Mouse (Mus musculus) heart, embryonic 14.5 days (tissue): ENCODE measurements around the gene Tesk1. TPM values are rescaled to one million over a fixed set of nuclear protein-coding genes. Genes with fewer than 3 reads are reported as not detected.

Experiments used
- ATAC-seq: fragments of 200-750 bp; cut with Nextera tagmentation; 2 replicates; pipeline ENCODE4 v1.8.0; 2017; ENCODE audit warnings: low read depth, moderate TSS enrichment; ENCODE audit not compliant: insufficient number of reproducible peaks, insufficient read depth, low FRiP score
- H3K27ac ChIP-seq, 2 experiments: fragments of 200-500 bp in 1 of 2; fragments of 300-500 bp in 1 of 2; sonication (generic) in 1 of 2; replicated peaks in 1 of 2; 2 replicates each; pipeline ENCODE4 v1.5.1; 2012 to 2014; ENCODE audit warnings: low read depth in 2 of 2, low read length in 2 of 2, control low read depth in 1 of 2, mild to moderate bottlenecking in 1 of 2, mixed read lengths in 1 of 2; ENCODE audit not compliant: control insufficient read depth in 1 of 2, insufficient read depth in 1 of 2
- H3K27me3 ChIP-seq: fragments of 300-500 bp; sonication (generic); 2 replicates; pipeline ENCODE4 v1.6.1; 2014; ENCODE audit warnings: mild to moderate bottlenecking, low read length, control low read depth; ENCODE audit not compliant: control insufficient read depth, insufficient read depth
- H3K36me3 ChIP-seq: fragments of 300-500 bp; sonication (generic); 2 replicates; pipeline ENCODE4 v1.6.1; 2014; ENCODE audit warnings: mild to moderate bottlenecking, control low read depth, low read length, mixed read lengths; ENCODE audit not compliant: control insufficient read depth, insufficient read depth
- H3K4me1 ChIP-seq, 2 experiments: fragments of 200-500 bp in 1 of 2; fragments of 300-500 bp in 1 of 2; sonication (generic) in 1 of 2; 2 replicates each; pipeline ENCODE4 v1.6.1; 2012 to 2014; ENCODE audit warnings: low read length in 2 of 2, control low read depth in 1 of 2, mixed read lengths in 1 of 2; ENCODE audit not compliant: control insufficient read depth in 2 of 2, insufficient read depth in 2 of 2
- H3K4me2 ChIP-seq: fragments of 300-500 bp; sonication (generic); 2 replicates; pipeline ENCODE4 v1.6.1; 2014; ENCODE audit warnings: mild to moderate bottlenecking, low read length
- H3K4me3 ChIP-seq, 2 experiments: fragments of 200-500 bp in 1 of 2; fragments of 300-500 bp in 1 of 2; sonication (generic) in 1 of 2; 2 replicates each; pipeline ENCODE4 v1.5.1; 2012 to 2014; ENCODE audit warnings: low read length in 2 of 2, mild to moderate bottlenecking in 2 of 2, control low read depth in 1 of 2, low read depth in 1 of 2, moderate library complexity in 1 of 2; ENCODE audit not compliant: control insufficient read depth in 1 of 2, insufficient read depth in 1 of 2
- H3K9ac ChIP-seq: fragments of 300-500 bp; sonication (generic); 2 replicates; pipeline ENCODE4 v1.6.1; 2014; ENCODE audit warnings: mild to moderate bottlenecking, low read length
- H3K9me3 ChIP-seq: fragments of 300-500 bp; sonication (generic); 2 replicates; pipeline ENCODE4 v1.6.1; 2016; ENCODE audit warnings: low read length, control low read depth; ENCODE audit not compliant: control insufficient read depth
- WGBS: fragments of 180-500 bp; shearing (Covaris S2); extraction: QIAGEN DNeasy Blood & Tissue Kit; methylation state at CpG from one replicate; pipeline ENCODE4 v1.1.7; 2014; 5-methylcytosine and 5-hydroxymethylcytosine counted together
- polyA plus RNA-seq: library from polyadenylated mRNA; unstranded; fragments of >200 nt; fragmentation: Nextera tagmentation; extraction: Ambion mirVana; gene quantifications from 2 replicates; pipeline ENCODE4 v1.2.1, GENCODE M21; 2014

Gene Tesk1
- polyA plus RNA-seq, 1 experiment from 2014 or later = 9.4 TPM

- no peaks in the 10 kb centered on the region for H3K27me3 ChIP-seq
- under 1% methylated on average over 27 of the region's 28 CpGs for WGBS
- ATAC-seq = 0 out of 2 replicates have a peak, but pooled peaks have one; percentile 4
- H3K4me2 ChIP-seq = peak overlapping the region; percentile 87
- peak overlapping the region in 1 of 2 experiments; percentile 95; a peak in 2 of 4 replicates for H3K27ac ChIP-seq
- H3K4me1 ChIP-seq = peaks cover 5 to 10% of the 10 kb centered on the region in 2 experiments; a peak in 3 of 4 replicates
- H3K9me3 ChIP-seq = no peaks in the 10 kb centered on the region
- H3K36me3 ChIP-seq = peaks cover 37% of the 10 kb centered on the region
- H3K9ac ChIP-seq = peak overlapping the region; percentile 95
- H3K4me3 ChIP-seq = peak overlapping the region; percentile 91 to 94
Observed at GRCm38 (mm10) chr4:43443511-43443910, 1.8 kb downstream of the Tesk1 start.

GRCm38 (mm10) chr4:43447251-43447650, 5.5 kb downstream of the Tesk1 start:
- 93% methylated on average over 13 of the region's 13 CpGs for WGBS
- no peak overlapping the region for H3K9ac ChIP-seq

GRCm38 (mm10) chr4:43448554-43448953, 6.8 kb downstream of the Tesk1 start:
- H3K9me3 ChIP-seq = no peaks in the 10 kb centered on the region
- peaks cover 8 to 15% of the 10 kb centered on the region in 2 experiments; a peak in 3 of 4 replicates for H3K4me1 ChIP-seq
- 91% methylated on average over 3 of the region's 3 CpGs for WGBS
- peaks cover 37% of the 10 kb centered on the region for H3K36me3 ChIP-seq
- peaks cover 23% of the 10 kb centered on the region for H3K27me3 ChIP-seq
- no peak for ATAC-seq
- no peak overlapping the region for H3K4me2 ChIP-seq
- no peak overlapping the region for H3K4me3 ChIP-seq
- H3K9ac ChIP-seq = no peak overlapping the region
- H3K27ac ChIP-seq = no peak overlapping the region

More at GRCm38 (mm10) chr4:43447251-43447650, 5.5 kb downstream of the Tesk1 start:
- Histone ChIP-seq H3K27me3 (peaks cover 10% of the 10 kb centered on the region), H3K4me1 (peaks cover 7 to 10% of the 10 kb centered on the region in 2 experiments; a peak in 3 of 4 replicates), H3K4me3 (no peak overlapping the region), H3K9me3 (no peaks in the 10 kb centered on the region), H3K36me3 (peaks cover 37% of the 10 kb centered on the region), H3K27ac (no peak overlapping the region), H3K4me2 (no peak overlapping the region)
- ATAC-seq = no peak

GRCm38 (mm10) chr4:43452315-43452714, 10.6 kb downstream of the Tesk1 start:
- Histone ChIP-seq H3K9ac (no peak overlapping the region), H3K27ac (no peak overlapping the region), H3K36me3 (peaks cover 10% of the 10 kb centered on the region), H3K4me2 (no peak overlapping the region), H3K9me3 (no peaks in the 10 kb centered on the region), H3K4me3 (no peak overlapping the region), H3K4me1 (peaks cover 13 to 17% of the 10 kb centered on the region in 2 experiments; a peak in 3 of 4 replicates), H3K27me3 (peaks cover 45% of the 10 kb centered on the region)
- 42% methylated on average over 11 of the region's 11 CpGs for WGBS
- ATAC-seq = no peak

- peak overlapping the region; percentile 62 for H3K4me2 ChIP-seq
- 1% methylated on average over 18 of the region's 18 CpGs for WGBS
- peak overlapping the region; percentile 54 for H3K9ac ChIP-seq
- H3K27me3 ChIP-seq = peaks cover 45% of the 10 kb centered on the region
- no peak for ATAC-seq
- H3K9me3 ChIP-seq = no peaks in the 10 kb centered on the region
- no peak overlapping the region for H3K27ac ChIP-seq
- peak overlapping the region; percentile 14 to 27; a peak in 3 of 4 replicates for H3K4me3 ChIP-seq
- H3K36me3 ChIP-seq = no peaks in the 10 kb centered on the region
- peaks cover 14 to 18% of the 10 kb centered on the region in 2 experiments; a peak in 3 of 4 replicates for H3K4me1 ChIP-seq
Observed at GRCm38 (mm10) chr4:43453413-43453812, 11.7 kb downstream of the Tesk1 start.

DNA sequence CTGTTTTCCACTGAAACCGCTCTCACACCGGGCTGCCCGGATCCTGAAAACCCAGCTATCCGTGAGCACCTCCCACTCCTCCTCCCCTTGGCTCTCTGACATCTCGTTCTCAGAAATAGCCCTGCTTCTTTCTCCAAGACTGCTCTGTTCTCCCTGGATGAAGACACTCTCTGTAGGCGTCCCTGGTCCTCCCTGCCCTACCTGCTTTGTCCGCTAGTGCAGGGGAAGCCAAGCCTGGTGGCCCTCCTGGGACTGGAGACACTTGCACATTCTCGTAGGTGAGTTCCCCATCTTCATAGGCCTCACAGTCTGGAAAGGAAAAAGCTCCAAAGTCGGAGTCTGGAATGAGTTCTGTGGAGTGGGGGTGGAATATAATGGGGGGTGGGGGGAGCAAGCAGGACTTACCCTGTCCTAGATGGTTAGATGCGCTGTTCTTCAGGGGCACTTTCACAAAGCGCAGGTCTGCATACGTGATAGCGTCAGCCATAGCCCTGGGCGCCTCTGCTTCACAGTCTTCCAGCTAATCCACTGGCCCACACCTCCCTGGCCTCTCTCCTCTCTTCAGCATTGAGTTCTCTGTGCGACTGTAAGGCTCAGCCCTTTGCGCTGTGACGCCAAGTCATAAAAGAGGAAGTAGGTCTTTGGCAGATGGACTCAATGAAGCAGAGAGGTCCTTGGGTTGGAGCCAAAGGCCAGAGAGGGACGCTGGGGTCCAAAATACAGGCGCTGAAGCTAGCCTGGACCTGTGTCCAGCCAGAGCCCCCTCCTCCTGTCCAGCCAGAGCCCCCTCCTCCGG, 12.5 kb downstream of the Tesk1 start, which contains the start of gene Cd72:
Gene Cd72, minus strand, starts transcription at position 588 of the 796 bp plus-strand sequence.
- peaks cover 45% of the 10 kb centered on the region for H3K27me3 ChIP-seq
- peak within 1 kb of the TSS; percentile 54 for H3K9ac ChIP-seq
- no peak for ATAC-seq
- H3K4me2 ChIP-seq = peak within 1 kb of the TSS; percentile 62
- H3K9me3 ChIP-seq = no peaks in the 10 kb centered on the region
- peak within 1 kb of the TSS; percentile 14 to 27; a peak in 3 of 4 replicates for H3K4me3 ChIP-seq
- H3K36me3 ChIP-seq = no peaks in the 10 kb centered on the region
- peaks cover 14 to 18% of the 10 kb centered on the region in 2 experiments; a peak in 3 of 4 replicates for H3K4me1 ChIP-seq
- 29% methylated on average over 20 of the region's 20 CpGs for WGBS
- no peak within 1 kb of the TSS for H3K27ac ChIP-seq

DNA sequence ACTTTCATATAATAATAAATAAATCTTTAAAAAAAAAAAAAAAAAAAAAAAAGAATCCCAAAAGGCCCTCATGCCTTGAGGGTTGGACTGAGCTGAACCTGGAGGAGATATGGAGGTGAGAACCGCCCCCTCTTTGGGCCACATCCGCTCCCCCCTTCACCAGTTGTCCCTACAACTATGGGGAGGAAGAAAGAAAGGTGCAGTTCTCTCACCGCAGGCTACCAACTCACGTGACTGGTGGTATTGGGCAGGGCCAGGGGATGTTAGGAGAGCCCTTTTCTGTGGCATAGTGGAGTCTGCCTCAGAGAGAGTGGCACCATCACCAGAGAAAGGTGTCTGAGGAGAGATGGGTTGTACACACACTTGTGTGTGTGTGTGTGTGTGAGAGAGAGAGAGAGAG, 14.7 kb downstream of the Tesk1 start:
- ATAC-seq = no peak
- peaks cover 42% of the 10 kb centered on the region for H3K27me3 ChIP-seq
- WGBS = 30% methylated on average over 4 of the region's 4 CpGs

More for the DNA sequence above, 14.7 kb downstream of the Tesk1 start:
- Histone ChIP-seq H3K9me3 (no peaks in the 10 kb centered on the region), H3K4me2 (no peak overlapping the region), H3K27ac (no peak overlapping the region), H3K4me1 (peaks cover 14 to 18% of the 10 kb centered on the region in 2 experiments; a peak in 3 of 4 replicates), H3K9ac (no peak overlapping the region), H3K4me3 (no peak overlapping the region), H3K36me3 (no peaks in the 10 kb centered on the region)
